ENCODE assay signal across 8 mouse cellular contexts in the genomic region with DNA sequence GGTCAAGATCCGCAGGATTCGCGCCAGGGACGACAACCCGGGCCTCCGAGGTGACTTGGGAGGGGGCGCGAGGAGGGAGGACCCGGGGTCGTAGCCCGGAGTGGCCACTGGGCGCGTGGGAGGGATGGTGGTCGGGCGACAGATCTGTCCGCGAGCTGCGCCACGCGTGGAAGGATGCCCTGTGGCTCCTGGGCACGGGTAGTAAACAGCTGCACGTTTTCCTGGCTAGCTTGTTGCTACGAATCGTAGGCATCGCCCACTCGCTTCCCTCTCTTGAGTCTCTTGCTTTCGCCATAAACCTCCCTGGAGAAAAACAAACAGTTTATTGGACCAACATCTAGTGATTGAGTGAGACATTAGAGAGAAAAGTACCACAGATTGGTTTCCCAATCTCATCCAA. TPM values are rescaled to one million over a fixed set of nuclear protein-coding genes. Genes with fewer than 3 reads are reported as not detected.
DNase-seq lines count a peak whose midpoint lies in the region; ATAC-seq and TF ChIP-seq lines count a peak whose summit lies in the region.

No protein-coding gene starts in this region.

- H3K9me3 ChIP-seq in MEL (replicated peaks; ENCODE audit: insufficient read depth, low read length) = no peaks in the 10 kb centered on the region
- no peaks in the 10 kb centered on the region for H3K9me3 ChIP-seq in limb, embryonic 14.5 days (ENCODE audit: control insufficient read depth, low read length)
- H3K9me3 ChIP-seq in neural tube, embryonic 15.5 days (replicated peaks) = no peaks in the 10 kb centered on the region

- peaks cover 0 to 10% of the 10 kb centered on the region in 2 experiments; a peak in 2 of 4 replicates for H3K36me3 ChIP-seq in MEL (ENCODE audit: control insufficient read depth in 1 of 2, insufficient read depth in 2 of 2, low read length in 2 of 2)
- H3K36me3 ChIP-seq in limb, embryonic 14.5 days (ENCODE audit: control insufficient read depth, insufficient read depth, low read length) = no peaks in the 10 kb centered on the region
- no peaks in the 10 kb centered on the region for H3K36me3 ChIP-seq in neural tube, embryonic 15.5 days

- peak overlapping the region; percentile 34 for H3K27ac ChIP-seq in MEL (ENCODE audit: control insufficient read depth, low read depth, low read length)
- no peak overlapping the region for H3K27ac ChIP-seq in embryonic fibroblast, embryonic 13.5 days (ENCODE audit: insufficient read depth, low read length)
- H3K27ac ChIP-seq in limb, embryonic 14.5 days (replicated peaks; ENCODE audit: low read depth, low read length) = no peak overlapping the region
- H3K27ac ChIP-seq in neural tube, embryonic 15.5 days (replicated peaks) = peak overlapping the region; percentile 64

- peak overlapping the region; percentile 86 for H3K9ac ChIP-seq in MEL (ENCODE audit: control insufficient read depth, low read depth, low read length, poor library complexity, severe bottlenecking)
- H3K9ac ChIP-seq in limb, embryonic 14.5 days (ENCODE audit: low read depth, low read length, severe bottlenecking) = peak overlapping the region; percentile 77
- H3K9ac ChIP-seq in neural tube, embryonic 15.5 days (replicated peaks) = peak overlapping the region; percentile 67

- no peaks in the 10 kb centered on the region for H3K27me3 ChIP-seq in MEL (ENCODE audit: control insufficient read depth in 1 of 2, insufficient read depth in 2 of 2, low read length in 2 of 2)
- no peaks in the 10 kb centered on the region for H3K27me3 ChIP-seq in limb, embryonic 14.5 days (ENCODE audit: control insufficient read depth, insufficient read depth, low read length)
- no peaks in the 10 kb centered on the region for H3K27me3 ChIP-seq in neural tube, embryonic 15.5 days (replicated peaks)

- peaks cover 46% of the 10 kb centered on the region for H3K79me2 ChIP-seq in MEL (ENCODE audit: control insufficient read depth, insufficient read depth, low read length, poor library complexity)

- no peak for TF ChIP-seq CTCF in MEL (IDR thresholded peaks at IDR 0.05 in 2 of 3, conservative IDR thresholded peaks at IDR 0.05 in 1 of 3; ENCODE audit: control insufficient read depth in 1 of 3, insufficient read depth in 1 of 3, low read depth in 2 of 3, low read length in 3 of 3, poor library complexity in 1 of 3, severe bottlenecking in 1 of 3)
- no peak for TF ChIP-seq CTCF in embryonic fibroblast, embryonic 13.5 days (IDR thresholded peaks at IDR 0.05; ENCODE audit: borderline replicate concordance, insufficient read depth, low read length)

- peak overlapping the region; percentile 80 to 86 for H3K4me3 ChIP-seq in MEL (ENCODE audit: control insufficient read depth in 1 of 2, insufficient read depth in 1 of 2, low read depth in 2 of 2, low read length in 2 of 2)
- peak overlapping the region; percentile 84 for H3K4me3 ChIP-seq in embryonic fibroblast, embryonic 13.5 days (ENCODE audit: insufficient read depth, low read length)
- H3K4me3 ChIP-seq in limb, embryonic 14.5 days (replicated peaks; ENCODE audit: low read length) = peak overlapping the region; percentile 91
- peak overlapping the region; percentile 86 for H3K4me3 ChIP-seq in neural tube, embryonic 15.5 days (replicated peaks)

- peak; percentile 18; the same call in 1 of the 2 replicates for ATAC-seq in limb, embryonic 14.5 days (ENCODE audit: low FRiP score, low read depth)
- peak; percentile 64 for ATAC-seq in neural tube, embryonic 15.5 days (ENCODE audit: low FRiP score)

- DNase-seq in layer of hippocampus, adult 8-10 months (ENCODE audit: low spot score in 2 of 2) = peak; percentile 36 to 42
- DNase-seq in layer of hippocampus, postnatal 25 days (ENCODE audit: extremely low spot score in 1 of 2, low spot score in 1 of 2) = no peak
- DNase-seq in MEL (ENCODE audit: low read depth, low spot score) = peak; percentile 75
- DNase-seq in limb, embryonic 14.5 days (ENCODE audit: low spot score) = peak; percentile 15
- DNase-seq in urinary bladder, postnatal 25 days (ENCODE audit: low spot score) = no peak
- DNase-seq in kidney, adult 9 months = no peak

- peak overlapping the region; percentile 79 for H3K4me2 ChIP-seq in limb, embryonic 14.5 days (replicated peaks; ENCODE audit: low read depth, low read length, severe bottlenecking)
- H3K4me2 ChIP-seq in neural tube, embryonic 15.5 days = peak overlapping the region; percentile 74

- no peak for TF ChIP-seq RAD21 in MEL (IDR thresholded peaks at IDR 0.05; ENCODE audit: low read depth, low read length)

- WGBS in limb, embryonic 14.5 days = under 1% methylated on average over 27 of the region's 27 CpGs
- WGBS in neural tube, embryonic 15.5 days = 0% methylated on average over 26 of the region's 27 CpGs

- peaks cover 0 to 9% of the 10 kb centered on the region in 2 experiments; a peak in 2 of 4 replicates for H3K4me1 ChIP-seq in MEL (ENCODE audit: control insufficient read depth in 1 of 2, insufficient read depth in 2 of 2, low read length in 2 of 2)
- peaks cover 5% of the 10 kb centered on the region; the same call in 1 of the 2 replicates for H3K4me1 ChIP-seq in embryonic fibroblast, embryonic 13.5 days (ENCODE audit: control insufficient read depth, insufficient read depth, low read length)
- H3K4me1 ChIP-seq in limb, embryonic 14.5 days (ENCODE audit: control insufficient read depth, insufficient read depth, low read length) = peaks cover 8% of the 10 kb centered on the region; the same call in 1 of the 2 replicates
- H3K4me1 ChIP-seq in neural tube, embryonic 15.5 days = peaks cover 14% of the 10 kb centered on the region

- TF ChIP-seq EP300 in MEL (IDR thresholded peaks at IDR 0.05; ENCODE audit: low read depth in 1 of 2, low read length in 2 of 2) = no peak

- TF ChIP-seq POLR2A in MEL (IDR thresholded peaks at IDR 0.05; ENCODE audit: control insufficient read depth in 1 of 2, insufficient read depth in 1 of 2, low read depth in 1 of 2, low read length in 2 of 2, poor library complexity in 1 of 2) = no peak; a peak in 1 of 4 replicates
- no peak for TF ChIP-seq POLR2A in embryonic fibroblast, embryonic 13.5 days (IDR thresholded peaks at IDR 0.05; ENCODE audit: low read depth, low read length)
- no peak for TF ChIP-seq POLR2A in limb, embryonic 14.5 days (IDR thresholded peaks at IDR 0.05; ENCODE audit: borderline replicate concordance, extremely low read depth, insufficient read depth, insufficient read length)

TF ChIP-seq in MEL, 35 proteins besides CTCF, POLR2A, EP300 and RAD21:
- TF ChIP-seq SIN3A (IDR thresholded peaks at IDR 0.05; ENCODE audit: low read length) = 0 out of 2 replicates have a peak, but pooled peaks have one; percentile 14
- no peak for TF ChIP-seq KAT2A (conservative IDR thresholded peaks at IDR 0.05; ENCODE audit: low read depth, low read length)
- TF ChIP-seq POLR2AphosphoS5 (IDR thresholded peaks at IDR 0.05; ENCODE audit: borderline replicate concordance, low read depth, low read length) = 0 out of 2 replicates have a peak, but pooled peaks have one; percentile 52
- peak; percentile 65; the same call in 1 of the 2 replicates for TF ChIP-seq MXI1 (IDR thresholded peaks at IDR 0.05; ENCODE audit: low read depth, low read length)
- 0 out of 2 replicates have a peak, but pooled peaks have one; percentile 1 for TF ChIP-seq ETS1 (IDR thresholded peaks at IDR 0.05; ENCODE audit: low read depth, low read length)
- 0 out of 2 replicates have a peak, but pooled peaks have one; percentile 3 for TF ChIP-seq MYC (IDR thresholded peaks at IDR 0.05; ENCODE audit: low read depth, low read length)
- no peak for TF ChIP-seq GABPA (IDR thresholded peaks at IDR 0.05; ENCODE audit: low read depth, low read length)
- peak; percentile 61; the same call in 1 of the 2 replicates for TF ChIP-seq BHLHE40 (IDR thresholded peaks at IDR 0.05; ENCODE audit: borderline replicate concordance, low read depth, low read length)

RNA-seq across cellular contexts. Expression of a gene that starts 0.4 kb away (rescaled TPM):
- 10 to 100 TPM; 20.0 to 22.3 (median 20.7) TPM for total RNA-seq in layer of hippocampus, adult 8-10 months (2022)
- total RNA-seq in layer of hippocampus, postnatal 25 days (2021) = 10 to 100 TPM; 17.6 to 18.8 TPM
- 75.1 and 86.4 TPM in 2 replicates for total RNA-seq in MEL (2012; rRNA removed)
- 100 to 1,000 TPM in 1 of 2 experiments, not detected in 1; 122 TPM for polyA plus RNA-seq in MEL (2012; ENCODE audit: insufficient read depth in 1 of 2, insufficient read length in 2 of 2, low read depth in 1 of 2, low replicate concordance in 2 of 2, missing spikeins in 1 of 2)
- polyA plus RNA-seq in embryonic fibroblast, embryonic 13.5 days (2011; ENCODE audit: insufficient read length, low read depth, missing spikeins) = 17.0 and 17.2 TPM in 2 replicates
- polyA plus RNA-seq in limb, embryonic 14.5 days (2012; rRNA removed) = 28.2 and 30.9 TPM in 2 replicates
- polyA plus RNA-seq in limb, embryonic 14.5 days (2014; fragmentation: Nextera tagmentation; extraction: Ambion mirVana) = 47.4 and 48.6 TPM in 2 replicates
- polyA plus RNA-seq in neural tube, embryonic 15.5 days (2015; fragmentation: Nextera tagmentation; extraction: Ambion mirVana) = 41.0 and 49.0 TPM in 2 replicates

RNA-seq across cellular contexts. Expression of a gene that starts 53.8 kb away (rescaled TPM):
- total RNA-seq in layer of hippocampus, adult 8-10 months (2022) = 10 to 100 TPM; 49.3 to 55.6 (median 52.0) TPM
- total RNA-seq in layer of hippocampus, postnatal 25 days (2021) = 10 to 100 TPM; 52.3 to 54.3 TPM
- 41.0 and 47.3 TPM in 2 replicates for total RNA-seq in MEL (2012; rRNA removed)
- 10 to 100 TPM; 50.0 to 86.3 TPM for polyA plus RNA-seq in MEL (2012; ENCODE audit: insufficient read depth in 1 of 2, insufficient read length in 2 of 2, low read depth in 1 of 2, low replicate concordance in 2 of 2, missing spikeins in 1 of 2)
- 56.1 and 62.0 TPM in 2 replicates for polyA plus RNA-seq in embryonic fibroblast, embryonic 13.5 days (2011; ENCODE audit: insufficient read length, low read depth, missing spikeins)
- polyA plus RNA-seq in limb, embryonic 14.5 days (2012; rRNA removed) = 33.9 and 36.0 TPM in 2 replicates
- 83.9 and 84.8 TPM in 2 replicates for polyA plus RNA-seq in limb, embryonic 14.5 days (2014; fragmentation: Nextera tagmentation; extraction: Ambion mirVana)
- polyA plus RNA-seq in neural tube, embryonic 15.5 days (2015; fragmentation: Nextera tagmentation; extraction: Ambion mirVana) = 66.1 and 69.8 TPM in 2 replicates

Comparison
In these comparisons a context has a peak if more than half of its experiments do, and no peak if none do; other contexts are left out.
1. DNase-seq: peak in layer of hippocampus, adult 8-10 months (2 of 2), MEL (single experiment) and limb, embryonic 14.5 days (single experiment); none in layer of hippocampus, postnatal 25 days (0 of 2), urinary bladder, postnatal 25 days (single experiment) and kidney, adult 9 months (single experiment).
2. H3K27ac ChIP-seq: peak in MEL (single experiment) and neural tube, embryonic 15.5 days (single experiment); none in embryonic fibroblast, embryonic 13.5 days (single experiment) and limb, embryonic 14.5 days (single experiment).
3. Peak in every context shown above with its lines, with median percentiles within 50 percentile points of each other: H3K4me3 ChIP-seq and H3K9ac ChIP-seq.